Mouse (Mus musculus): Measurements from ENCODE around the gene Setd5.

Gene Setd5

DNA sequence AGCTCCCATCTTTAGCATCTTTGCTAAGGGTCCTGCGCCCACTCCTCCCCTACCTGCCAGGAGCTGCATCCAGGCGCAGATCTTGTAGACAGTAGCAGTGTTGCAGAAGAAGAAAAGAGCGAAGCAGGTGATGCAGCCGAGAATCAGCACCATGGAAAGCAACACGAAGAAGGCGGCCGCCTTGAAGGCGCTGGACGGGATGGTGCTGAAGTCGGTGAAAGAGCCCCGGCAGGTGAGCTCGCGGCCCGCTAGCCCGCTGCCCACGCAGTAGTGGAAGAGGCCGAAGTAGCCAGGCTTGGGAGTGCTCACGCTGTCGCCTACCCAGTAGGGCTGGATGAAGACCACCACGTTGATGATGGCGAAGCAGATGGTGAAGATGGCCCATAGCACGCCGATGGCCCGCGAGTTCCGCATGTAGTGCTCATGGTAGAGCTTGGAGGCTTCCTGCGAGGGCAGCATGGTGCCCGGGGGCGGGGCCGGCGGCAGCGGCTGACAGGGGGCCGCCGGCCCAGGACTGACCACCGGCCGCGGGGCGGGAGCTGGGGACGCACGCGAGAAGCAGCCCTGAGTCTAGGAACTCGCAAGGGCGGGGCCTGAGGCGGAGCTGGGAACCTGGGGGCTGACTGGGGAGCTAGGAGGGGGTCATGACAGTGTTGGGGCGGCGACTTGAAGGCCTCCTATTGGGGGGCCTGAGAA, 116.7 kb downstream of the Setd5 start:
- peak; percentile 44 for DNase-seq (ENCODE audit: low read depth)

DNA sequence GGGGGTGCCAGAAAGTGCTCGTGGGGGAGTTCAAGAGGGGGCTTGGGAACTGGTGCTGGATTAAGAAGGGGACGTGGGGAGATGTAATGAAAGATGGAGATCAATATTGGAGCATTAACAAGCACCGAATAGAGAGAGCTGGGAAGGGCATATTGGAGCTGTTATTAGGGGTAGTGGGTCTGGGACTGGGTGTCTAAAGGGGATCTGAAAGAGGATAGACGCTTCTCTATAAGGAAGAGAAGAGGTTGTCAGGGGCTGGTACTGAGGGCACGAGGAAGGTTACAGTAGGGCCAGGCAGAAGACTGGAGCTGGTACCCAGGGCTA, 117.3 kb downstream of the Setd5 start:
- no peak for DNase-seq (ENCODE audit: low read depth)

DNA sequence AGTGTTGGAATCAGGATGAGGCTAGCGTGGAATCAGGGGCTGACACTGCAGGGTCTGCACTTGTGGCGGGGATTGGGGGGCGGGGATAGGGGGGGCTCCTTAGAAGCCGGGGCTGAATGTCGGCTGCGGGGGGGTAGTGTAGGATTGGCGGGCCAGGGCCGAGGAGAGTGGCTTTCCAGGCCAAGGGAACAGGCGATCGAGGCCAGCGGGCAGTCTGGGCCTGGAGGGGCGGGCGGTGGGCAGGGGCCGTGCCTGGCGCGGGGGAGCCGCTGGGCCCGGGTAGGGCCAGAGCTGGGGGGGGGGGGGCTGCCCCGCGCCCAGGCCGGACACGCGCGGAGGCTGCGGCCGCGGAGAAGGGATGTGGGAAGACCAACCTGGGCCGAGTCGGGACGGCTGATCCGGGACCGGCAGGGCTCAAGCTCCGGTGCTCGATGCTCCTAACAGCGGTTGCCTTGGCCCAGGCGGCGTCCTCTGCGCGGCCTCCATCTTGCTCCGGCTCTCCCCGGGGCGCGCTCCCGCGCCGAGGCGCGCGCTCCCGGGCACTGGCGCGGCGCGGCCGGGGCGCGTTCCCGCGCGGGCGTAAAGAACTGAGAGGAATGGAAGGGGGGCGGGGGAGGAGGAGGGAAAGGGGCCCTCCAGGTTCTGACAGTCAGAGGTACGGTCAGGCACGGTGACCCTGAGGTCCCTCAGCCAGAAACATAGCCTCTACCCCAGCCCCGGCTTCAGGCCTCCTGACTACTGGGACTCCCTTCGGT, 117.9 kb downstream of the Setd5 start, which contains the start of gene Lhfpl4:
Gene Lhfpl4 (minus strand): TSS at position 544 of the 755 bp plus-strand sequence.
- no peak for DNase-seq (ENCODE audit: low read depth)

DNA sequence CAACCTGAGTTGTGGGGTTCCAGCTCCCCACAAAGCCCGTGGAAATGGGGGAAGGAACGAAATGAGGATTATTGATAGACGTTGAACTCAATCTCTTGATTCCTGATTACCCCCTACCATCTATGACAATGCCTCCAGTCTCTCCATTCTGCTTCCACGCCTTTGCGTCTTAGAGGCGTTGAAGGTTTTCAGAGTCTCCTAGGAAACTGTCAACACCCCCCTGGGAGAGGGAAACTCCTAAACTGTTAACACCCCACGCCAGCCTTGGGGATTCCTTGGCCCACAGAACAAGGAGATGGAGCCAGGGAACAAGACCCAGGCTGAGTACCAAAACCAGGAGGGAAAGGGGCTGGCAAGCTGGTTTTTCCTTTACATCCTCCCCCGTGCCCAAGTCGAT, 118.4 kb downstream of the Setd5 start:
- DNase-seq (ENCODE audit: low read depth), result no peak

Data from c-Kit-positive CD71-negative TER-119-negative erythroid progenitor cells, embryonic 14.5 days (primary cell).